Mouse (Mus musculus) kidney, adult 2 months (tissue): ENCODE data around the gene Kcnmb2.

ENCODE experiments used
- CTCF ChIP-seq: fragments of 200-500 bp; conservative IDR thresholded peaks from 2 replicates; pipeline ENCODE4 v1.5.1; 2011; ENCODE audit warnings: low read depth, mild to moderate bottlenecking, control low read depth, low read length, moderate library complexity, mixed read lengths; ENCODE audit not compliant: insufficient read depth, insufficient read length
- POLR2A ChIP-seq: fragments of 200-500 bp; IDR thresholded peaks from one replicate; pipeline ENCODE4 v1.6.1; 2011; ENCODE audit warnings: low read depth, low read length, control low read depth

- TF ChIP-seq CTCF (no peak), POLR2A (no peak)
These were observed 186.5 kb downstream of the Kcnmb2 start for GRCm38 (mm10) chr3:32088762-32089161.
